Mouse (Mus musculus): Measurements from ENCODE around the gene Rcsd1. TPM values are rescaled to one million over a fixed set of nuclear protein-coding genes. Genes with fewer than 3 reads are reported as not detected.

Rcsd1 gene
- polyA plus RNA-seq, 1 experiment from 2014 or later, result 12.8 TPM

DNA sequence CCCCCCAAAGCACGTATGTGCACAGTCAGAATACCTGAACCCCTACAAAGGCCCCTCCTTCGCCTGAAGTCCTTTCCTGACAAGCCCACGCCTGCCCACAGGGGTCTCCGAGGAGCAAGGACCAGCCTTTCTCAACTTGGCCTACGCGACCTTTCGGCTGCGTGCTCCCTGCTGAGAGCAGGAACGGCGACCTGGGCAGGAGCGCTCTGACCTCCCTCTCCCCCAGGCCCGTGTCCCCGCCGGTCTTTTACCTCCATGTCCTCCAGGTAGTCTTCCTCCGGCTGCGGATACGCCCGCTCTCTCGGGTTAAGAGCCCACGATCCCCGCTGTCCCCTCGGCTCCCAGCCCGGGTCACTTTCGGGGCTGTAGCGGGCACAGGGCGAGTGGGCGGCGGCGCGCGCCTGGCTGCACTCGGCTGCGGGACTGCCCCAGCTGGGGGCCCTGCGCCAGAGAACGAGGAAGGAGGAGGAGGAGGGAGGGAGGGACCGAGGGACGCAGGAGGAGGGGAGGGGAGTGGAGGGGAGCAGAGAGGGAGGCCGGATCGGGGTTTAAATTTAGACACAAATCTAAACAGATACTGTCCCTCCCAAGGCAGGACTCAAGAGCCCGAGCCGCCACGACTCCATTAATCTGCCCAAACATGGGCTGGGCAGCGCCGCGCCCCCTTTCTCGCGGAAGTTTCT lies 1.8 kb downstream of the Rcsd1 start:
- peaks cover 17% of the 10 kb centered on the region for H3K27me3 ChIP-seq (ENCODE audit: control insufficient read depth, insufficient read depth, low read depth, low read length)
- H3K9me3 ChIP-seq (replicated peaks; ENCODE audit: control insufficient read depth, low read length), result no peaks in the 10 kb centered on the region
- no peaks in the 10 kb centered on the region for H3K36me3 ChIP-seq (ENCODE audit: control insufficient read depth, insufficient read depth)
- peak overlapping the region; percentile 71 for H3K27ac ChIP-seq (ENCODE audit: low read length)
- peaks cover 14% of the 10 kb centered on the region for H3K4me1 ChIP-seq (ENCODE audit: control insufficient read depth, low read depth, low read length)
- peak; percentile 55 for ATAC-seq (ENCODE audit: low read depth)
- H3K9ac ChIP-seq (ENCODE audit: low read depth, low read length), result peak overlapping the region; percentile 62
- peak overlapping the region; percentile 70 for H3K4me2 ChIP-seq (ENCODE audit: low read depth, low read length)
- peak overlapping the region; percentile 64 for H3K4me3 ChIP-seq (ENCODE audit: low read depth, low read length)
- under 1% methylated on average over 47 of the region's 47 CpGs for WGBS (ENCODE audit: insufficient replicate concordance)

DNA sequence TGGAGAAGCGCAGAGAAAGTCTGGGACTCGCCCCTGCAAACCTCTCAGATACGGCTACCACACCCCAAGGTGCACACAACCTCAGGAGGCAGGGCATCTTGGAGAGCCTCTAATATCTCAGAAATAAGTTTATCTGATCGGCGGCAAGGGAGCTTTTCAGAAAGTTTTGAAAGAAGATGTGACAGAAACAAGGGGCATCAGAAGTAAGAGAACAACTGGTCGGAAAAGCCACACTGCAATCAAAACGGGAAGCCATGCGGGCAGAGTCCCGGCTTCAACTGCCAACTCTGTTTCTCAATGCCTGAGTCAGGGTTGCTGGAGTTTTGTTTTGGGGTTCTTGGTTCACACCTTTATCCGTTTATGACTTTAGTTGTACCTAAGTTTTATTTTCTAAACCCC lies 2.3 kb downstream of the Rcsd1 start:
- peak overlapping the region; percentile 64 for H3K4me3 ChIP-seq (ENCODE audit: low read depth, low read length)
- peak overlapping the region; percentile 70 for H3K4me2 ChIP-seq (ENCODE audit: low read depth, low read length)
- WGBS (ENCODE audit: insufficient replicate concordance), result 5% methylated on average over 10 of the region's 10 CpGs
- ATAC-seq (ENCODE audit: low read depth), result no peak
- H3K9ac ChIP-seq (ENCODE audit: low read depth, low read length), result peak overlapping the region; percentile 62
- no peaks in the 10 kb centered on the region for H3K36me3 ChIP-seq (ENCODE audit: control insufficient read depth, insufficient read depth)
- H3K4me1 ChIP-seq (ENCODE audit: control insufficient read depth, low read depth, low read length), result peaks cover 18% of the 10 kb centered on the region
- H3K27me3 ChIP-seq (ENCODE audit: control insufficient read depth, insufficient read depth, low read depth, low read length), result peaks cover 22% of the 10 kb centered on the region
- no peaks in the 10 kb centered on the region for H3K9me3 ChIP-seq (replicated peaks; ENCODE audit: control insufficient read depth, low read length)
- peak overlapping the region; percentile 71 for H3K27ac ChIP-seq (ENCODE audit: low read length)

DNA sequence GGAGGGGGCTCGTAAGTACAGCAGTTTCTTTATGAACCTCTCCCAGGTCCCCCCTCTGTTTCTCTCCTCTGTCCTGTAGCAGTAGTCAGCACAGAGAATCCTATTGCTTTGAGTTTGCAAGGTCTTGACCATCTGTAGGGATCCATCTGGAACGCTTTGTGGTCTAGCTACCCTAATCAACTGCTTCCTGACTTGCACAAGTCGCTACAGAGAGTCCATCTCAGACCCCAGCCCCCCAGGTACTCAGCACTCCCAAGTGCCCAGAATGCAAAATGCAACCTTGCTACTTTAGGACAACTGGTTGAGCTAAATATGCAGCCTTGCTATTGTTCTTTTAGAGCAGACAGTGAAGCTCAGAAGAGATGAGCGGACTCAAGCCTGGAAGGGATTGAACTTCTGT lies 3.1 kb downstream of the Rcsd1 start:
- Histone ChIP-seq H3K27me3 (ENCODE audit: control insufficient read depth, insufficient read depth, low read depth, low read length) (peaks cover 23% of the 10 kb centered on the region), H3K27ac (ENCODE audit: low read length) (peak overlapping the region; percentile 49), H3K4me3 (ENCODE audit: low read depth, low read length) (peak overlapping the region; percentile 64), H3K4me2 (ENCODE audit: low read depth, low read length) (peak overlapping the region; percentile 70), H3K9me3 (replicated peaks; ENCODE audit: control insufficient read depth, low read length) (no peaks in the 10 kb centered on the region), H3K4me1 (ENCODE audit: control insufficient read depth, low read depth, low read length) (peaks cover 23% of the 10 kb centered on the region), H3K9ac (ENCODE audit: low read depth, low read length) (no peak overlapping the region), H3K36me3 (ENCODE audit: control insufficient read depth, insufficient read depth) (no peaks in the 10 kb centered on the region)
- WGBS (ENCODE audit: insufficient replicate concordance), result 23% methylated on average over 4 of the region's 4 CpGs
- no peak for ATAC-seq (ENCODE audit: low read depth)

DNA sequence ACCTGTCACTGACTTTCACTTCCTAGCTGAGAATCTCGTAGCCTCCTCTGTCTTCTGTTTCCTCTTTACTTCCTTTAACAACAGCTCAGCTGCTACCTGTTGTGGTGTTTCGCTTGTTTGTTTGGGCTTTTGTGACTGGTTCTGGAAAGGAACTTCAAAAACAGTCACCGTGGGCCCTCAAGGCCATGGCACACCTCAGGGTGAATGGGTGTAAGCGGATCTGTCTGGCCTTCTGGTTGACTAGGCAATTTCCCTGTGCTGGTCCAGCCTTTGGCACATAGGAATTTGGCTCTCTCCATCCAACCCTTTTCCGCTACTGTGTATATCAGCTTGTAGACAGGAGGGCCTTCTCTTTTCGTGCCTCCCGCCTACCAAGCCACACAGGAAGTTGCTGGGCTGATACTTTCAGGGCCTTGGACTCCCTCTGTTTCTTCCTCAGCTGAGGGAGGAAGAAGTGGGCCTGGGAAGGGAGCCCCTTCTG lies 3.6 kb downstream of the Rcsd1 start:
- ATAC-seq (ENCODE audit: low read depth), result no peak
- Histone ChIP-seq H3K9ac (ENCODE audit: low read depth, low read length) (no peak overlapping the region), H3K27me3 (ENCODE audit: control insufficient read depth, insufficient read depth, low read depth, low read length) (peaks cover 23% of the 10 kb centered on the region), H3K4me2 (ENCODE audit: low read depth, low read length) (peak overlapping the region; percentile 70), H3K4me3 (ENCODE audit: low read depth, low read length) (peak overlapping the region; percentile 64), H3K4me1 (ENCODE audit: control insufficient read depth, low read depth, low read length) (peaks cover 26% of the 10 kb centered on the region), H3K9me3 (replicated peaks; ENCODE audit: control insufficient read depth, low read length) (no peaks in the 10 kb centered on the region), H3K36me3 (ENCODE audit: control insufficient read depth, insufficient read depth) (no peaks in the 10 kb centered on the region), H3K27ac (ENCODE audit: low read length) (peak overlapping the region; percentile 49)
- WGBS (ENCODE audit: insufficient replicate concordance), result 32% methylated on average over 7 of the region's 7 CpGs

DNA sequence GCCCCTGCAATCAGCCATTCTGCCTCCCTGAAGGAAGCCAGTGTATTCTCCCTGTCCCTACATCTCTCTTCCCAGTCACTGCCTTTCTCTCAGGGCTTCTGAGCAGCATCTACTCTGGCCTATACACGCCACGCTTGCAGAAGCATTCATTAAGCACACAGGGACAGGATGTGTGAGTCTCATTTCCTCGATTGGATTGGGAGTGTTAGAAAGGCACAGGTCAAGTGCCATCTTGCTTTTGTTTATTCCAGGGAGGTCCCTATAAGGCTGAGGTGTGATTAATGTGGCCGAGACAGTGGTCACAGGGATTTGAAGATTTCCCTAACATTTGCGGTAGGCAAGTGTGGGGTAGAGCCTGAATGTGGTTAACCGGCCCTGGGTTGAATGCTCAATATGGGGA lies 4.2 kb downstream of the Rcsd1 start:
- peaks cover 23% of the 10 kb centered on the region for H3K27me3 ChIP-seq (ENCODE audit: control insufficient read depth, insufficient read depth, low read depth, low read length)

DNA sequence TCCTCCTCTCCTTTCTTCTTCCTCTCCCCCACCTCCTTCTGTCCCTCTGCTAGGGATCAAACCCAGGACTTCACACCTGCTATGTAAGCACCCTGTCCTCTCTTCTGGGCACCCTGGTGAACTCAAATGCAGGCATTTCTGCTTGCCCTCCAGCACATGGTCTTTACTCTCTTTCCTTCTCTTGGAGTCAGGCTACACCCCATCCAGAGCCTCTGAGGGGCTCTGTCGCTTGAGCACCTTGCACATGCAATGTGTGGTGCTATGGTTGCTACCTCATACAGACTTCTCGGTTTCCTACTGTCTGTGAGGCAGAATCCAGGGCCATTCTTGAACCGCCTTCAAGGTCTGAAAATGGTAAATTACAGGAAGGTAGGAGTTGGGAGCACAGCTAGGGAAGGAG lies 4.7 kb downstream of the Rcsd1 start:
- H3K36me3 ChIP-seq (ENCODE audit: control insufficient read depth, insufficient read depth), result no peaks in the 10 kb centered on the region
- H3K9ac ChIP-seq (ENCODE audit: low read depth, low read length), result no peak overlapping the region
- H3K4me2 ChIP-seq (ENCODE audit: low read depth, low read length), result 0 out of 2 replicates have a peak overlapping the region, but pooled peaks have one; percentile 7
- H3K4me3 ChIP-seq (ENCODE audit: low read depth, low read length), result no peak overlapping the region
- ATAC-seq (ENCODE audit: low read depth), result no peak
- WGBS (ENCODE audit: insufficient replicate concordance), result 53% methylated on average over 3 of the region's 3 CpGs
- peaks cover 23% of the 10 kb centered on the region for H3K27me3 ChIP-seq (ENCODE audit: control insufficient read depth, insufficient read depth, low read depth, low read length)
- H3K9me3 ChIP-seq (replicated peaks; ENCODE audit: control insufficient read depth, low read length), result no peaks in the 10 kb centered on the region
- H3K27ac ChIP-seq (ENCODE audit: low read length), result no peak overlapping the region
- H3K4me1 ChIP-seq (ENCODE audit: control insufficient read depth, low read depth, low read length), result peaks cover 23% of the 10 kb centered on the region

More for the DNA sequence above, 4.2 kb downstream of the Rcsd1 start:
- Histone ChIP-seq H3K4me2 (ENCODE audit: low read depth, low read length) (0 out of 2 replicates have a peak overlapping the region, but pooled peaks have one; percentile 70), H3K9me3 (replicated peaks; ENCODE audit: control insufficient read depth, low read length) (no peaks in the 10 kb centered on the region), H3K36me3 (ENCODE audit: control insufficient read depth, insufficient read depth) (no peaks in the 10 kb centered on the region), H3K4me1 (ENCODE audit: control insufficient read depth, low read depth, low read length) (peaks cover 26% of the 10 kb centered on the region), H3K4me3 (ENCODE audit: low read depth, low read length) (no peak overlapping the region), H3K9ac (ENCODE audit: low read depth, low read length) (no peak overlapping the region), H3K27ac (ENCODE audit: low read length) (no peak overlapping the region)
- no peak for ATAC-seq (ENCODE audit: low read depth)
- 48% methylated on average over 6 of the region's 6 CpGs for WGBS (ENCODE audit: insufficient replicate concordance)

DNA sequence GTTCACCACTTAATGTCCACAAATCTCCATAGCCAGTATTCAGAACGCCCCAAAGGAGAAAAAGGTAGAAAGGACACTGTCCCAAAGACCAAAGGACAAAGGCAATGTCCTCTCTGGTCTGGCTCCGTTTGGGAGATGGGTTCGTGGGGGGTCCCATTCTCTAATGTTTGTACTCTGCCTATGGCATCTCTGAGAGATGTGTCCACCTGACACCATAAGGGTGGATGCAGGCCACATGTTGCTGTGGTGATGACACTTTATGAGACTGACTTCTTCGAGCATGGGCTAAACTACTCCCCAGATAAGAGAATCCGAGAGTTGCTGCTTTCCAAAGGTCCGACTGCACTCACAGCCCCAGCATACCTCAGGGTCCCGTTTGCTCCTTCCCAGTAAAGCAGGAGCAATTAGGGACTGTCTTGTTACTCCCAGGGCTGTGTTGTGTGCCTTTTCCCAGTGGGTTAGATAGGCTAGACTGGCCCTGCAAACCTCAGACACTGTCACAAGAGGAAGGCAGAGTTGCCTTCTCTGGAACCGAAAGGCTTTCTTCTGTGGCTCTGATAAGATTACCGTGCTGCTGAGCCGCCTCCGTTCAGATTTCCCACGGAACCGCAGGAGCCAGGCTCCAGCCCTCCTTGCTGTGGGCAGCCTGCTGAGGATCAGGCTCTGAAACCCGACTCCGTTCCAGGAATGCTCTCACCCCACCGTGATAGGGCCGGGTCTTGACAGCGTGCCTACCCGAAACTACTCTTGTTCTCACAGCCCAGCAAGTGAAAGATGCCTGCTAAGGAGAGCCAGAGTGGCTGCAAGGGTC lies 7.1 kb downstream of the Rcsd1 start:
- peaks cover 12% of the 10 kb centered on the region for H3K4me1 ChIP-seq (ENCODE audit: control insufficient read depth, low read depth, low read length)
- no peaks in the 10 kb centered on the region for H3K36me3 ChIP-seq (ENCODE audit: control insufficient read depth, insufficient read depth)
- WGBS (ENCODE audit: insufficient replicate concordance), result 19% methylated on average over 19 of the region's 19 CpGs
- H3K4me3 ChIP-seq (ENCODE audit: low read depth, low read length), result no peak overlapping the region
- H3K9me3 ChIP-seq (replicated peaks; ENCODE audit: control insufficient read depth, low read length), result no peaks in the 10 kb centered on the region
- H3K27me3 ChIP-seq (ENCODE audit: control insufficient read depth, insufficient read depth, low read depth, low read length), result peaks cover 15% of the 10 kb centered on the region
- H3K9ac ChIP-seq (ENCODE audit: low read depth, low read length), result no peak overlapping the region
- ATAC-seq (ENCODE audit: low read depth), result no peak
- H3K27ac ChIP-seq (ENCODE audit: low read length), result no peak overlapping the region
- peak overlapping the region; percentile 25; the same call in 1 of the 2 replicates for H3K4me2 ChIP-seq (ENCODE audit: low read depth, low read length)

DNA sequence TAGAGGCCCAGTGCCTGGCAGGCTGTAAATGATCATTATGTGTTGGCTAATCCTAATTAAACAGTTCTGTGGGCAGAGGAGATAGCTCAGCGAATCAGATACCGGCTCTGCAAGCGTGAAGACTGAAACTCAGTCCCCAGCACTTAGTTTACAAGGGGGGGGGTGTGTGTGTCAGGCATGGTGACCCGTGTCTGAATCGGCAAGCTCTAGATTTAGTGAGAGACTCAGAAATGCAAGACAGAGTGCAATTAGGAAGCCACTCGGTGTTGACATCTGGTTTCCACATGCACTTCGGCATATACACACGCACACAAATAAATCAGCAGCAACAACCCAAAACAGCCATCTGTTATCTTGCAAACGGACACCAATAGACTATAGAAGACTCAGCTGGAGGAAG lies 8.0 kb downstream of the Rcsd1 start:
- Histone ChIP-seq H3K9ac (ENCODE audit: low read depth, low read length) (no peak overlapping the region), H3K4me1 (ENCODE audit: control insufficient read depth, low read depth, low read length) (peaks cover 12% of the 10 kb centered on the region), H3K9me3 (replicated peaks; ENCODE audit: control insufficient read depth, low read length) (no peaks in the 10 kb centered on the region), H3K4me3 (ENCODE audit: low read depth, low read length) (no peak overlapping the region; the same call in 1 of the 2 replicates), H3K27me3 (ENCODE audit: control insufficient read depth, insufficient read depth, low read depth, low read length) (peaks cover 8% of the 10 kb centered on the region), H3K27ac (ENCODE audit: low read length) (0 out of 2 replicates have a peak overlapping the region, but pooled peaks have one; percentile 6), H3K36me3 (ENCODE audit: control insufficient read depth, insufficient read depth) (no peaks in the 10 kb centered on the region), H3K4me2 (ENCODE audit: low read depth, low read length) (peak overlapping the region; percentile 24; the same call in 1 of the 2 replicates)
- 0 out of 2 replicates have a peak, but pooled peaks have one; percentile 14 for ATAC-seq (ENCODE audit: low read depth)
- WGBS (ENCODE audit: insufficient replicate concordance), result 16% methylated on average over 9 of the region's 9 CpGs

Data from liver, embryonic 16.5 days (tissue).